Mouse (Mus musculus): ENCODE results near the gene Nwd1.
"Not testable (repeated sequence)": the region's sequence is repeated elsewhere in the genome, so short reads cannot be mapped to it uniquely, and the experiment has no call there.

DNA sequence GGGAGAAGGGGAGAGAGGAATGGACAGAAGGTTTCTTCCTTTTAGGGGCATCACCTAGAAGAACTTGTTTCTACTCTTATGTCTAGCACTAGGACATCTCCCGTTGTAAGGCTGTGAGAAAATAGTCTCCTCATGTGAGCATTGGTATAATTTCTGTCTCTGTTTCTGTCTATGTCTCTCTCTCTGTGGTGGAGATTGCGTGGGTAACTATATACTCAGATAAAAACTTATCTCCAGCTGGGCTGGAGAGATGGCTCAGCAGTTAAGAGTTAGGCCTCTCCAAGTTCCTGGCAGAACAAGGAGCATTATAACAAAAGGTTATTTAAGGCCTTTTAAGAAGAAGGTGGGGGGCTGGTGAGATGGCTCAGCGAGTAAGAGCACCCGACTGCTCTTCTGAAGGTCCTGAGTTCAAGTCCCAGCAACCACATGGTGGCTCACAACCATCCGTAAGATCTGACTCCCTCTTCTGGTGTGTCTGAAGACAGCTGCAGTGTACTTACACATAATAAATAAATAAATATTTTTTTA, 37.1 kb downstream of the Nwd1 start:
- TF ChIP-seq POLR2A (IDR thresholded peaks at IDR 0.05; ENCODE audit: extremely low read depth, insufficient read depth, low read length); CTCF (IDR thresholded peaks at IDR 0.05; ENCODE audit: low read depth, low read length): not testable (repeated sequence)
